Mouse (Mus musculus) limb, embryonic 12.5 days (tissue): ENCODE results near the gene Arhgap42. TPM values are rescaled to one million over a fixed set of nuclear protein-coding genes. Genes with fewer than 3 reads are reported as not detected.

Source experiments
- ATAC-seq: fragments of 200-750 bp; cut with Nextera tagmentation; 2 replicates; pipeline ENCODE4 v1.8.0; 2017; ENCODE audit warnings: low read depth, moderate TSS enrichment; ENCODE audit not compliant: insufficient number of reproducible peaks, insufficient read depth, low FRiP score, low TSS enrichment
- H3K27ac ChIP-seq: fragments of 300-500 bp; sonication (generic); 2 replicates; pipeline ENCODE4 v1.5.1; 2016; ENCODE audit warnings: mild to moderate bottlenecking, moderate library complexity
- H3K27me3 ChIP-seq: fragments of 300-500 bp; sonication (generic); 2 replicates; pipeline ENCODE4 v1.6.1; 2016; ENCODE audit warnings: mild to moderate bottlenecking, moderate library complexity
- H3K36me3 ChIP-seq: fragments of 300-500 bp; sonication (generic); 2 replicates; pipeline ENCODE4 v1.6.1; 2016; ENCODE audit warnings: mild to moderate bottlenecking, moderate library complexity
- H3K4me1 ChIP-seq: fragments of 300-500 bp; sonication (generic); replicated peaks from 2 replicates; pipeline ENCODE4 v1.6.1; 2016
- H3K4me2 ChIP-seq: fragments of 300-500 bp; sonication (generic); 2 replicates; pipeline ENCODE4 v1.6.1; 2016; ENCODE audit warnings: mild to moderate bottlenecking, moderate library complexity
- H3K4me3 ChIP-seq: fragments of 300-500 bp; sonication (generic); replicated peaks from 2 replicates; pipeline ENCODE4 v1.5.1; 2016; ENCODE audit warnings: mild to moderate bottlenecking
- H3K9ac ChIP-seq: fragments of 300-500 bp; sonication (generic); replicated peaks from 2 replicates; pipeline ENCODE4 v1.6.1; 2016; ENCODE audit warnings: mild to moderate bottlenecking, moderate library complexity
- H3K9me3 ChIP-seq: fragments of 300-500 bp; sonication (generic); 2 replicates; pipeline ENCODE4 v1.6.1; 2016; ENCODE audit warnings: mild to moderate bottlenecking, moderate library complexity
- WGBS: fragments of 180-500 bp; shearing (Covaris S2); methylation state at CpG from one replicate; pipeline ENCODE4 v1.1.7; 2016; 5-methylcytosine and 5-hydroxymethylcytosine counted together
- polyA plus RNA-seq: library from polyadenylated mRNA; unstranded; fragments of >200 nt; fragmentation: Nextera tagmentation; extraction: Ambion mirVana; gene quantifications from 2 replicates; pipeline ENCODE4 v1.2.1, GENCODE M21; 2016

Arhgap42 gene
- polyA plus RNA-seq, 1 experiment from 2014 or later, result 56.8 TPM

- H3K4me1 ChIP-seq, result peaks cover 52% of the 10 kb centered on the region
- peak overlapping the region; percentile 1 for H3K4me2 ChIP-seq
- H3K27ac ChIP-seq, result peak overlapping the region; percentile 75
- no peaks in the 10 kb centered on the region for H3K9me3 ChIP-seq
- 15% methylated on average over 1 of the region's 1 CpGs for WGBS
- H3K4me3 ChIP-seq, result no peak overlapping the region
- H3K27me3 ChIP-seq, result no peaks in the 10 kb centered on the region
- no peak for ATAC-seq
- H3K36me3 ChIP-seq, result no peaks in the 10 kb centered on the region
- H3K9ac ChIP-seq, result no peak overlapping the region
These were observed 96.8 kb downstream of the Arhgap42 start for GRCm38 (mm10) chr9:9142144-9142543.

- no peak for ATAC-seq
- H3K36me3 ChIP-seq, result no peaks in the 10 kb centered on the region
- peaks cover 19% of the 10 kb centered on the region for H3K4me1 ChIP-seq
- H3K27me3 ChIP-seq, result no peaks in the 10 kb centered on the region
- H3K4me2 ChIP-seq, result no peak overlapping the region
- no peak overlapping the region for H3K27ac ChIP-seq
- H3K4me3 ChIP-seq, result no peak overlapping the region
- WGBS, result 92% methylated on average over 4 of the region's 4 CpGs
- H3K9me3 ChIP-seq, result no peaks in the 10 kb centered on the region
- H3K9ac ChIP-seq, result no peak overlapping the region
These were observed 109.8 kb downstream of the Arhgap42 start for GRCm38 (mm10) chr9:9128996-9129694.

- H3K36me3 ChIP-seq, result no peaks in the 10 kb centered on the region
- no peaks in the 10 kb centered on the region for H3K9me3 ChIP-seq
- no peak overlapping the region for H3K9ac ChIP-seq
- H3K4me1 ChIP-seq, result peaks cover 20% of the 10 kb centered on the region
- ATAC-seq, result no peak
- no peak overlapping the region for H3K4me2 ChIP-seq
- no peaks in the 10 kb centered on the region for H3K27me3 ChIP-seq
- no peak overlapping the region for H3K4me3 ChIP-seq
- WGBS, result 21% methylated on average over 4 of the region's 4 CpGs
- peak overlapping the region; percentile 59; the same call in 1 of the 2 replicates for H3K27ac ChIP-seq
These were observed 111.7 kb downstream of the Arhgap42 start for GRCm38 (mm10) chr9:9127041-9127755.

GRCm38 (mm10) chr9:9124156-9124555, 114.7 kb downstream of the Arhgap42 start:
- WGBS, result 46% methylated on average over 2 of the region's 2 CpGs

GRCm38 (mm10) chr9:9114266-9114665, 124.6 kb downstream of the Arhgap42 start:
- no peak for ATAC-seq
- H3K9ac ChIP-seq, result no peak overlapping the region
- WGBS, result 90% methylated on average over 3 of the region's 3 CpGs

More at GRCm38 (mm10) chr9:9124156-9124555, 114.7 kb downstream of the Arhgap42 start:
- no peaks in the 10 kb centered on the region for H3K36me3 ChIP-seq
- no peak overlapping the region for H3K4me3 ChIP-seq
- H3K9ac ChIP-seq, result no peak overlapping the region
- peaks cover 24% of the 10 kb centered on the region for H3K4me1 ChIP-seq
- no peaks in the 10 kb centered on the region for H3K27me3 ChIP-seq
- ATAC-seq, result no peak
- no peaks in the 10 kb centered on the region for H3K9me3 ChIP-seq
- H3K4me2 ChIP-seq, result no peak overlapping the region
- H3K27ac ChIP-seq, result peak overlapping the region; percentile 26; the same call in 1 of the 2 replicates

GRCm38 (mm10) chr9:9113847-9114246, 125.1 kb downstream of the Arhgap42 start:
- no peaks in the 10 kb centered on the region for H3K36me3 ChIP-seq
- H3K4me3 ChIP-seq, result no peak overlapping the region
- H3K4me1 ChIP-seq, result peaks cover 3% of the 10 kb centered on the region; the same call in 1 of the 2 replicates
- H3K9ac ChIP-seq, result no peak overlapping the region
- ATAC-seq, result no peak
- H3K27me3 ChIP-seq, result no peaks in the 10 kb centered on the region
- no peak overlapping the region for H3K27ac ChIP-seq
- 84% methylated on average over 1 of the region's 1 CpGs for WGBS
- no peaks in the 10 kb centered on the region for H3K9me3 ChIP-seq
- no peak overlapping the region for H3K4me2 ChIP-seq

More at GRCm38 (mm10) chr9:9114266-9114665, 124.6 kb downstream of the Arhgap42 start:
- H3K4me1 ChIP-seq, result peaks cover 3% of the 10 kb centered on the region; the same call in 1 of the 2 replicates
- H3K4me3 ChIP-seq, result no peak overlapping the region
- no peak overlapping the region for H3K27ac ChIP-seq
- no peaks in the 10 kb centered on the region for H3K9me3 ChIP-seq
- no peaks in the 10 kb centered on the region for H3K36me3 ChIP-seq
- H3K4me2 ChIP-seq, result no peak overlapping the region
- no peaks in the 10 kb centered on the region for H3K27me3 ChIP-seq

- no peak for ATAC-seq
- WGBS, result 82% methylated on average over 4 of the region's 4 CpGs
These were observed 126.0 kb downstream of the Arhgap42 start for GRCm38 (mm10) chr9:9112921-9113320.

GRCm38 (mm10) chr9:9107697-9108096, 131.2 kb downstream of the Arhgap42 start:
- ATAC-seq, result no peak
- Histone ChIP-seq H3K9me3 (no peaks in the 10 kb centered on the region), H3K9ac (no peak overlapping the region), H3K4me3 (no peak overlapping the region), H3K27ac (no peak overlapping the region), H3K4me1 (peaks cover 5% of the 10 kb centered on the region; the same call in 1 of the 2 replicates), H3K4me2 (no peak overlapping the region), H3K36me3 (no peaks in the 10 kb centered on the region), H3K27me3 (no peaks in the 10 kb centered on the region)

More at GRCm38 (mm10) chr9:9112921-9113320, 126.0 kb downstream of the Arhgap42 start:
- H3K9ac ChIP-seq, result no peak overlapping the region
- H3K27me3 ChIP-seq, result no peaks in the 10 kb centered on the region
- no peak overlapping the region for H3K27ac ChIP-seq
- no peaks in the 10 kb centered on the region for H3K9me3 ChIP-seq
- H3K4me3 ChIP-seq, result no peak overlapping the region
- H3K4me2 ChIP-seq, result no peak overlapping the region
- no peaks in the 10 kb centered on the region for H3K36me3 ChIP-seq
- peaks cover 3% of the 10 kb centered on the region; the same call in 1 of the 2 replicates for H3K4me1 ChIP-seq

- no peak overlapping the region for H3K27ac ChIP-seq
- H3K4me2 ChIP-seq, result no peak overlapping the region
- no peaks in the 10 kb centered on the region for H3K27me3 ChIP-seq
- H3K9ac ChIP-seq, result no peak overlapping the region
- H3K9me3 ChIP-seq, result no peaks in the 10 kb centered on the region
- peaks cover 5% of the 10 kb centered on the region; the same call in 1 of the 2 replicates for H3K4me1 ChIP-seq
- no peak for ATAC-seq
- WGBS, result 55% methylated on average over 3 of the region's 3 CpGs
- H3K36me3 ChIP-seq, result no peaks in the 10 kb centered on the region
- H3K4me3 ChIP-seq, result no peak overlapping the region
These were observed 134.1 kb downstream of the Arhgap42 start for GRCm38 (mm10) chr9:9104761-9105160.

GRCm38 (mm10) chr9:9102158-9102514, 136.8 kb downstream of the Arhgap42 start:
- H3K9me3 ChIP-seq, result no peaks in the 10 kb centered on the region
- 87% methylated on average over 2 of the region's 2 CpGs for WGBS
- no peak overlapping the region for H3K4me3 ChIP-seq
- no peak overlapping the region for H3K9ac ChIP-seq
- H3K27ac ChIP-seq, result no peak overlapping the region
- H3K27me3 ChIP-seq, result no peaks in the 10 kb centered on the region
- no peaks in the 10 kb centered on the region for H3K36me3 ChIP-seq
- ATAC-seq, result no peak
- 0 out of 2 replicates have a peak, but pooled peaks cover under 1% of the 10 kb centered on the region for H3K4me1 ChIP-seq
- H3K4me2 ChIP-seq, result no peak overlapping the region

GRCm38 (mm10) chr9:9101482-9102157, 137.3 kb downstream of the Arhgap42 start:
- Histone ChIP-seq H3K4me2 (no peak overlapping the region), H3K9me3 (no peaks in the 10 kb centered on the region), H3K27ac (no peak overlapping the region), H3K4me3 (no peak overlapping the region), H3K27me3 (no peaks in the 10 kb centered on the region), H3K9ac (no peak overlapping the region), H3K36me3 (no peaks in the 10 kb centered on the region), H3K4me1 (no peaks in the 10 kb centered on the region)
- no peak for ATAC-seq
- WGBS, result 80% methylated on average over 12 of the region's 12 CpGs
